Mouse (Mus musculus): ENCODE measurements around the gene Rasgef1b.
A peak's percentile ranks its signal among the peaks of the same experiment; 100 is the strongest.

Gene Rasgef1b

DNA sequence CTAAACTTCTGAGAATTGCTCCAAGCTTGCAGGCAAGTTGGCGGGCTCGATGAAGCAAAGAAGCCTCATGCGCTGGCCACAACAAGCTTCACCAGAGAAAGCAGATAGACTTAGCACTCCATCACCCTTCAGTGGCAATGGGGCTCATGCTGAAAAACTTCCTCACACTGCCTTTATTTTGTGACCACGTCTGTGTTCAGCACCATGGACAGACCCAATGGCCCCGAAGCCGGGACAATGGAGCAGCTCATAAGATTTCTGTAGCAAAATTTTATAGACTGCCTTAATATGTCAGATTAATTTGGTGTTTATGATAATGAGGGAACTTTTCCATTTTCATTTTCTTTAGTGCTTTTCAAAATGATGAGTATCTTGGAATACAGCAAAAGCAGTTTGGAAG is 21.6 kb downstream of the Rasgef1b start:
- DNase-seq (ENCODE audit: low spot score) = peak; percentile 14

DNA sequence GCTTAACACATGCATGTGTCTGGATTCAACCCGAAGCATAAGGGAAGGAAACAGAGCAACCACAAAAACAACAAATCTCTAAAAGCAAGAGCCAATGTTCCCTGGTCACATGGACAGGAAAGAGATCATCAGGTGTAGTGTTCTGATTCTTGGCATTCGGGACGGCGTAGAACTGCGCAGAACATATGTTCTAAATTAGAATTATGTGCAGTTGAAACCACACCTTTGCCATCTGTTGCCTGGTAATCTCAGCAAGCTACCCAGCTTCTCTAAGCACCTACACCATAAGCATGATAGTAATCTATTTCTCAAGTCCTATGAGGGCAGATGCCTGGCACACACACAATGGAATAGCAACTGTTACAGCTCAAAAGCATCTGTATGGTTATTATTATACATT is 27.1 kb downstream of the Rasgef1b start:
- no peak for DNase-seq (ENCODE audit: low spot score)

DNA sequence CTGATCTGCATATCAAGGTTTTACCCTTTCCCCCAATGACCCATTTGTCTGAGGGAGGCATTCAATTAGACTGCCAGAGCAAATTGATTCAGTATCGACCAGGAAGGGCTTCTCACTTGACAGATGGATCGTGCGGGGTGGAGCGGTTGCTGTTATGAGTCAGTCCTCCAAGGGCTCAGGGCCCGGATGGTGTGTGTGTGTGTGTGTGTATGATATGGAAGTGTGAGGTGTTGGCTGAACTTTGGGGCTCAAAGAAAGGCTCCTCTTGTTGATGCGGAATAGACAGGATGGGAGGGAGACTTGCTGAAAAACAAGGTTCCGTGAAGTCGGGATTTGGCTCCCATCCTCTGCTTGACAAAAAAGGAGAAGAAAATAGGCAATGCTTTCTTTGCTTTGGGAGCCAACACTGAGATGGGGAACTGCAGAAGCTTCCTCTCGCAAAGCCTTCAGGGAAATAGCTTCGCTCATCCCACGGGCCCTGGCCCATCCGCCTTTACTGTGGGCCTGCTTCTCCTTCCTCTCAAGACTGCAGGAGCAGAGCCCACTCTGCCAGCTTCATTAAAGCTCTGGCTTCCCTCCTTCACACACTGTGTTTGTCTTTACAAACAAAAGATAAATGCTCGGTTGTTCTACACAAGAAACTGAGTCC is 34.0 kb downstream of the Rasgef1b start:
- DNase-seq (ENCODE audit: low spot score) = no peak

DNA sequence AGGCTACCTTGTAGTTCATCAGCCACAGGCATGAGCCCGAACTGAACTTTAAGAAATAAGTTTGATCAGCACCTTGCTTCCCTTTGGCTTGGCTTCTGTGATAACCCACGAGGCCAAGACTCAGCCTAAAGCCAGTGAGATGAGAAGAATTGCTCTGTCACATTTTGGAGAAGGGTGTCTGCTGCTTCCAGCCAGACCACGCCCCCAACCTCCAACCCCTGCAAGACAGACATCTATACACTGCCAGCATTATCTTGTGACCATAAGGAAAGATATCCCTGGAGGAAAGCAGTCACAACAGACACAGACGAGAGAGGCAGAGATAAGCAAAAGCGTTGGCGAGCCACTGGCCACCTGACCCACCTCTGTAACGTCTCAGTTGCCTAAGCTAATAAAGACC is 39.0 kb downstream of the Rasgef1b start:
- DNase-seq (ENCODE audit: low spot score) = no peak

DNA sequence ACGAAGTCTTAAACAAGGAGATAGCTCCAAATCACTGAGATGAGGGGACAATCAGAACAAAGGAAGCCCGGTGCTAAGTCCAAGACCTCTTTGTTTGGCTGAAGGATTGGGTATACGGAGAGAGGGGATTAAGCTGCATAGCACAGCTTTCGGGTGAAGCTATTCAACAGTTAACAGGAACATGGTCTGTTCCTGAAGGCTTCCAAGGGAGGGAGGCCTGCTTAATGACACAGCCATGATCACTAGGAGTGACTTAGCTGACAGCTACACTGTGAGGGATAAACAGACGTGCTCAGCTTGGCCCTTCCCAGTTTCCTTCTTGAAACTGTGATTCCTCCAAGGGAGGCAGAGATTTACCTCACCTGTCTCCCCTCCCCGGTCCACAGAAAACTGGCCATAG is 41.0 kb downstream of the Rasgef1b start:
- DNase-seq (ENCODE audit: low spot score) = no peak

DNA sequence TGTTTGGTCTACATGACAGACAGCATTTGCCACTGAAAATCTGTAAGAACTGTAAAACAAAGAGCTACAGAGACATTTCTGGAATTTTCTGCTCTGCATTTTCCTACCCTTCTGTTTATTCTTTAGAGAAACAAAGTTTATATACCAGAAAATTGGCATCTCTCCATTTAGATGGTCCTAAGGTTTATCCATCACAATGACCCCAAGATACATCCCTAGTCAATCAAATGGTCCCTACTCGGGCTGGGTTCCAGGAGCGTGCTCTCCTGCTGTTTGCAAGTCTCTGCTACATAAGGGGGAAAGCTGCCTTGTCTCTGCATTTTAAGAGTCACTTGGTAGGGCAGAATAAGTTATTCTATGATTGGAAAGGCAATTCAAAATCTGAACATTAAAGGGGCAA is 44.8 kb downstream of the Rasgef1b start:
- DNase-seq (ENCODE audit: low spot score) = no peak

DNA sequence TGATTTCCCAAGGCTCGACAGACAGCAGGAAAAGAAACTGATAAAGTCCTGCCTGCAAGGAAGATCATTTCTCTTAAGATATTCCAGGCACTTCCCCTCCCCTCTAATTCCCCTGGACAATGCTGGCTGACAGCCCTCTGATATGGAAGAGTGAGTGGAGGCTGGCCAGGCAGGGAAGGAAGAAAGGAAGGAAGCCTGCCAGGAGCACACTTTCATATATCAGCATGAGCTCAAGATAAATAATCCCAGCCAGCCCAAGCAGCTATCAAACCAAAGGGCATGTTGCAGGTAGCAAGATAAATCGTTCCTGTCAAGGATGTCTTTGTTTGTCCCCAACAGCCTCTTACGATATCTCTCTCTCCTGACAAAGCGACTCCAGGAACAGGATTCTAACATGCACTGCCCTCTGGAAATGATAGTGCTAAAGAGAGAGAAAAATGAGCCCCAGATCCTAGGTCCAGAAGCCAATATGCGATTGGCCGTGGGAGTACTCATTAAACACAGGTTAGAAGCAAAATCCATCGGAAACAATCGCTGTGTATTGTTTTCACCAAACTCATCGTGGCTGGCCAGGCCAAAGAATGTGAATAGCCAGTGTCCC is 58.8 kb downstream of the Rasgef1b start:
- no peak for DNase-seq (ENCODE audit: low spot score)

DNA sequence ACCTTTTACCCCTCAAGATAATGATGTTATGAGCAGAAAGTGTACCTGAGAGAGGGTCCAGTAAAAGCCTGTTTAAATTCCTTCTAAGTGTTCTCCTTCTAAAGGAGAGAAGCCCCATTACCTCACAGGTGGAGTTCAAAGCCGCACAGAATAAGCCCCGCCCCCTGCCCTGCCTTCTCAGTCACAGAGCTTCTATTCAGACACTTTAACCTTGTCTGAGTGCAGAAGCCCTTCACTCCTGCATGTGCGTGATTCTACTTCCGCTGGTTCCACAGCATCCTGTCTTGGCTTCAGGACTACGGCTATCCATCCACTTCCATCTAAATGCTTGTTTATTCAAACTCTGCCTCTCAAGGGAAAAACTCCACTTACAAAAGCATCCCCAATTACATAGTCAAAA is 72.8 kb downstream of the Rasgef1b start:
- no peak for DNase-seq (ENCODE audit: low spot score)

DNA sequence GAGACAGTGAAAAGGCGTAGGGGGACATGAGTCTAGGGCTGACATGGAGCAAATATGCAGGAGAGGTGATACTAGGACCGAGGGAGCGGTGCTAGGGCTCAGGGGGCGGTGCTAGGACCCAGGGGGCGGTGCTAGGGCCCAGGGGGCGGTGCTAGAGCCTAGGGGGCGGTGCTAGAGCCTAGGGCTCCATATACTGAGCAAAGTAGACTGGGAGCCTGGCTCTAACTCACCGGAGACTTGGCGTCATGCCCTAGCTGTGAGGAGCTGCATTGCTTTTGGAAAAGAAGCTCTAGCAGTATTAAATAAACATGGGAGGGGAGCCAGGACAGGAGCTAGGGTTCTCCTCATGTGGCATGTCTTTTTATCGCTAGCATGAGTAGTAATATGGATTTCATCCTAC is 75.9 kb downstream of the Rasgef1b start:
- no peak for DNase-seq (ENCODE audit: low spot score)

DNA sequence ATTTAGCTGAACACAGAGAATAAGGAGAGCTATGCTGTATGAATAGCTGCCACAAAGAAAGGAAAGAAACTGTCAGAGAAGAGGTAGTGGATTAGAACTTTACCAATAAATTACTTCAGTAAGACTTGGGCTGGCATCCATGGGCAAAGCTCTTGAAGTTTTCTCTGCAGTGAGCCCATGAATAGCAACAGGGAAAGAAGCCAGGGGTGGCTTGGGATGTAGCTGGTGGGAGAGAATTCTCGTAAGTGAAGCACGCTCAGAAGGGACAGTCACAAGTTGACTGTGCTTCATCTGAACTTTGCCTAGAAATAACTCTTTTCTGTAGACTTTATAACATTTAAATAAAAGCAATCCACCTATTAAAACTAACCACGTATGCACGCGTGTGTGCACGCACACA is 87.5 kb downstream of the Rasgef1b start:
- DNase-seq (ENCODE audit: low spot score) = no peak

DNA sequence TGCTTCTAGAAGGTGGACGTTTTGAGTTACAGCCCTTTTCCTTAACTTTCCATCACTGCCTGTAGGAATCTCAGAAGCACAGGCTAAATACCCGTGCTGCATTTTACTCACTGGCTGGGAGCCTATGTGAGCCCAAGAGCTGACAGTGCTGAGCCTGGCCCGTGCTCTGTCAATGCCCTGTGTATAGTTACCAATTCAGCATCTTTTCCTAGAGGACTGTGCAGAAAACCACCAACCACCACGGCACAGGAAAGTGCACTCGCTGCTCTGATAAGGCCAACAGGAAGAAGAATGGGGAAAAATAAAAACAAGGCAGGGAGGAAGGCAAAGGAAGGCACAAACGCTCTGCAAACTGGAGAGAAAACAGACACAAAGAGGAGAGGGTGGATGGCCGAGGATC is 92.3 kb downstream of the Rasgef1b start:
- no peak for DNase-seq (ENCODE audit: low spot score)

DNA sequence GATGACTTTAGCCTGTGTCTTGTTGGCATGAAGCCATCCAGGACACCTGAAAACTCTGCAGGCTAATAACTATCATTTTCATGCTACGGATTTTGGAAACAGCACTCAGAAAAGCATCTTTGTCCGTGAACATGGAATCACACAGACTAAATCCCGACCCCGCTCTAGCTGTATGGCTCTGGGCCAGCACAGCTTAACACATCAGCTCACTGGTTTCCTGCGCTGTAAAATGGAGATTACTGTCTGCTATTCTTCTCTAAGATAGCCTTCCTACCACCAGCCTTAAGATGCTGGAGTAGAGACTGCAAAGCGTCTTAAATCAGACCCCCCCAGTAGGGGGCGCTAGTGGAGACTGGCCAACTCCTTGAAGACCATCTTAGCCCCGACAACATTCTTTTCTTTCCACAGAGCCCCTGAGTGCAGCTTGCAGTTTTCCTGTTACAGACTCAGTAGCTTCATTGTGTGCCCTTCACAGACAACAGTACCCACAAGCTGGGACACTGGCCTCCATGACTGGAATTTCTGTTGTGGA is 94.8 kb downstream of the Rasgef1b start:
- DNase-seq (ENCODE audit: low spot score) = no peak

DNA sequence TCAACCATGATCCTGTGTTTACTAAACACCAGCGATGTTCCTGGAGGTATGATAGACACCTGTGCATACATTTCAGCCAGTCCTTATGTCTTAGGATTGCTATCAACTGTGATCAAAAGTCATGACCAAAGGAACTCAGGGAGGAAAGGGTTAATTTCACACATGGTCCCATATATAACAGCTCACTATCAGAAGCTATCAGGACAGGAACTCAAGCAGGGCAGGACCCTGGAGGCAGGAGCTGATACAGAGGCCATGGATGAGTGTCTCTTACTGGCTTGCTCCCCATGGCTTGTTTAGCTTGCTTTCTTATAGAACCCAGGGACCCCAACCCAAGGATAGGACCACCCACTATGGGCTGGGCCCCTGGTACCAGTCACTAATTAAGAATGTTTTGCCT is 95.3 kb downstream of the Rasgef1b start:
- no peak for DNase-seq (ENCODE audit: low spot score)

DNA sequence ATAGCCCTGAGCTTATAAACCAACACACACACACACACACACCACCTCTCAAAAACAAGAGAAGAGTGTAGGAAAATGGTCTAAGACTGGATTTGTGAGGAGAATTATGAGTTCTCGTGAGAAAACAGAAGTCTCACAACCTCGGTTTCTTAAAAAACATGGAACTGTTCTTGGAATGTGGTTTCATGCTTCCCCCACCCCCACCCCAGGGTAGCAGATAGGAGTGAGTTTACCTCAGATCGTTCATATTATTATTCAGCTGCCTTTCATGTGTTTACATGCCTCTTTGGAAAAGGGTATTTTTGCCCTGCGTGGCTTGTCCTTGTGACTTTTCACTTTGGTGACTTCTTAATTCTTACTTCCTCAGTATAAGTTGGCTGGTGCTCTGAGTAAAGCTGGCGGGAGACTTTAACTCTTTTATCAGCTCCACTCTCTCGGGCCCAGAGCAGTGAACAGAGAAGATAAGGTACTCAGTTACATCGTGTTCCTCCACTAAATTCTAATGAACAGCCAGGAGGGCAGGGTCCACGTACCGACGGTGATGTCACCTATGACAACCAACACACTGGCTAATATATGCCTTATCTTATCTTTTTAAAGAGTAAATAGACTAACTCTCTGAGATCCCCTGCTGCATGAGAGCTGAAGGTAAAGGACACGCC is 96.1 kb downstream of the Rasgef1b start:
- no peak for DNase-seq (ENCODE audit: low spot score)

DNA sequence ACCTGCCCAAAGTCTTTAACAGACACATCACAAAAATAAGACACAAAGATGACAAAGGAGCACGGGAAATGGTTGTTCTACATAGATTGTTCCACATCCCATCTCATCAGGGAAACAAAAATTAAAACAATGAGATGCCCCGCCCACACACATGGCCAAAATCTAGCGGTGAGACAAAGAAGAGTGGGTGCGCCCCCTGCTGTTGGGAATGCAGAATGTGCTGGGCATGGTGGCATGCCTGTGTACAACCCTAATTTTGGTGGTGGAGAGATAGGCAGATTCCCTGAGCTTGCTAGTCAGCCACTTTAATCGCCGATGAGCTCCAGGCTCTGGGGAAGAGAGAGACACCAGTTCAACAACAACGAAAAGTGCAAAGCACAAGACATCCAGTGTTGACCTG is 98.8 kb downstream of the Rasgef1b start:
- DNase-seq (ENCODE audit: low spot score) = no peak

DNA sequence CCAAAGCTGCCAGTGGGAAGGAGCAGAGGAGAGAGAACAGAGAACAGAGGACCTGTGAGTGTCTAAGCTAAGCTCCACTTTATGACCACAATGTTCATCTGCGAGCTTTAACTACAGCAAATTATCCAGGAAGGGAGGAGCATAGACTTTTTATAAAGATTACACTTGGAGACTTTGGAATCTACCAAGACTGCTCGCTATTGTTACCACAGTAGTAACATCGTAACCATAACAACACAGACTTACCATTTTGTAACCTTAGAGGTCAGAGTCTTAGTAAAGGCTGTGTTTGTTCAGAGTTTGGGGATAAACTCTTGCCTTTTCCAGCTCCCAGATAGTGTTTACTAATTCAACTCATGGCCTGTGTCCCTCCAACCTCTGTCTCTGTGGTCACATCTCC is 103.3 kb downstream of the Rasgef1b start:
- no peak for DNase-seq (ENCODE audit: low spot score)

DNA sequence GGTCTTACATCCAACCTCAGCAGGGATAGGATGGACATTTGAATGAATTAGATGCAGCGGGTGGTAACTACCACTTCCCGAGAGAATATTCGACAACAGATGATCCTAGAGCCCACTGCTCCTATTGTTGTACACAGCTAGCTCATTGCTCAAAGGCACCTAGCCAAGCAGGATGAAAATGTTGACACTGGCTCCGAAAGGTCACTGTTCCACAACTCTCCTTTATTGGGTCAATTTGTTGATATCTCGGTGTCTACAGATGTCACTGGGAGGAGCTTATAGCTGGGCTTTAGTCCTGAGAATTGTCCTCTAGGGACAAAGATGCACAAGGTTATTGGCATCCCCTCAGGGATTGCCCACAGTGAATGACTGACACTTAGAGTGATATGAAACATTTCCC is 108.1 kb downstream of the Rasgef1b start:
- no peak for DNase-seq (ENCODE audit: low spot score)

DNA sequence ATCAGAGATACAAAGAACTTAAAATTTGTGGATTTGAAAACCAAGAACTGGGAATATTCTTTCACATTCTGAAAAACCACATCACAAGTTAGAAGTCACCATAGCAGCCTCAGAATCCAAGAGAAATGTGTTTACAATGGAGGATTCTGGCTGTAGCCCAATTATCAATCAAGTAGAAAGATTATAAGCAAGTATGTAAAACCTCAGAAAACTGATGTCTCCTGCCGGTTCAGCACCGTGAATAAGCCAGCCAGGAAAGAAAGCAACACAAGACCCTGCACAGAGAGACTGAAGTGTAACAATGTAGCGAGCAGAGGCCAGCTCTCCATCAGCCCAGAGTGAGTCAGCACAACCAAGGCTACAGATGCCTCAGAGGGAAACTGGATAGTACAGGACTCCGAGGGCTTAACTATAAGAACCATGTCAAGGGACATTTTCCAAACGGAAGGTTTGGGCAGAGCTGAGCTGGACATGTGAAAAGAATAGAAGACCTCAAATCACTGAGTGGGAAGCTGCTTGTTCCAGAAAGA is 111.5 kb downstream of the Rasgef1b start:
- DNase-seq (ENCODE audit: low spot score) = no peak

DNA sequence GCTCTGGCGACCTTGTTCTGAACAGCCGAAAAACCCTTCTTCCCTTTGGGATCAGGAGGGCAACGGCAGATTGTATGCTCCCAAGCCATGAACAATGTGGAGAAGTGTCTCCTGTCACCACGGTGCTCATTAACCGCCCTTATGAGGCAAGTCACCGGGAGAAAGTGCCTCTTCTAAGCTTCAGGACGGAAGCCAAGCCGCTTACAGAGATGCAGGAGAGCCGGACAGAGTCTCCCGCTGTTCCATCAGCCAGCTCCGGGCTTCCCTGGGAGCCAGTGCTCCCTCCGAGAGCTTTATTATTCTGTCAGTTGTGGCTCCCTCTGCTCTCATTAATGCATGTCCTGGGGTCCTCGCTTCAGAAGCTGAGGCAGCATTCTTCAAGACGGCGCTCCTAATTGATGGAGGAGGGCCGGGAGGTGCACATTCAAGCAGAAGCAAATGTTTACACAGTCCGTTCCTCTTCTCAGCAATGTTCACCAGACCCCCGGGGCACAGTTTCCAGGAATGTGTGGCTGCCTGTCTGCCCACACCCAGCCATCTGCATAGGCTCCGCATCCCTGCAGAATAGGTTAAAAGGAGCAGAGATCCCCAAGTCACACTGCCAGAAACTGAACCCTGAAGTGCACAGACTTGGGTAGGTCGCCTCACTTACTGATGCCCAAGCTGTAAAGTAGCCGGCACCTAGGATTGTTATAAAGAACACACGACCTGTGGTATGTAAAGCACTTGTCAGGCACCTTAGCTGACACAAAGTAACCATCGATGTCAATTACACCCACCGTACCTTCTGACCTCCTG is 115.3 kb downstream of the Rasgef1b start:
- DNase-seq (ENCODE audit: low spot score) = no peak

DNA sequence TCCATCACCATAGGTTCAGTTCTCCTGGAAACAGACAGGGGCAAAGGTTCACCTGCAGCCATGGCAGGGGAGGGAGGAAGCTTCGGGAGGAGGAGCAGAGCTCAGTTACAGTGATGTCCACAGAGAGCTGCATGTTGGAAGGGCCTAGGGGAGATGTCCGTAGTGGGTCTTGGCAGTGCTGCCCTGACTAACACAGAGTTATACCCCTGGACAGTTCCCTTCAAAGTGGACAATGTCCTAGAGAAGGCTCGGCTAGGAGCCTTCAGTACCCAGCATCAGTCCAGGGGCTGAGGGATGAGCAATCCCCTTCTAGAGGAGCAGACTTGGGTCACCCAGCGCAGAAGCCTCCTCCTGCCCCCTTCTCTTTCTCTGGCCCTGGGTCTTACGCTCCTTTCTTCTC is 121.3 kb downstream of the Rasgef1b start:
- no peak for DNase-seq (ENCODE audit: low spot score)

DNA sequence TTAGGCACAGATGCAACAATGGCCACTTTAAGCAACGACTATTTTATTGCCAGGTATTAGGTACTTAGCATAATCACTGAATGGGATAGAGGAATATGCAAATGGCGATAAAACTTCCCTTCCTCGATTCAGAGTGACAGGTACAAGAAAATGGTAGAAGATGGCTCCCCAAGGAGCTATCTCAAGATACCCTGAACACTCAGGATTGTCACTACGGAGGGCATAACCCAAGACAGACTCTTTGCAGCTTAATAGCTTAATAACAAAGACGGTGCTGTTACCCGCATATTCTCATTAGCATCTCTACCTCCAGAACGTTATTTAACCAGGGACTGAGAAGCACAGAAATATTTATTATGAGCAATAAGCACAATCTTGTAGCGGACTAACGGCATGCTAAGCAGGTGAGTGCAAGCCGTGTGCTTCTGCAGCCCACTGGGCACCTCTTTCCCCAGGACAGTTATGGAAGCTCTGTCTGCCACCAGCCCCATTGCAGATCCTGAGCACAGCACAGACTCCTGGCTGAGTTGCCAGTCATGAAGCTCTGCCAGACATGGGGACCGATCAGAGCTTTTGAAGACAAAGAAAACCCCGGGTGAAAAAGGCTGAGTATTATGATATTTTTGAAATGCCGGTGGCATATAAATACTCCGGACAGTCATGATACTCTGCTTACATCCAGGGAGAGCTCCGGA is 122.6 kb downstream of the Rasgef1b start:
- no peak for DNase-seq (ENCODE audit: low spot score)

Data from adipocyte (in vitro differentiated cells).